Mouse (Mus musculus): ENCODE data around the gene Pkib.
A peak's percentile ranks its signal among the peaks of the same experiment; 100 is the strongest.

Gene Pkib

DNA sequence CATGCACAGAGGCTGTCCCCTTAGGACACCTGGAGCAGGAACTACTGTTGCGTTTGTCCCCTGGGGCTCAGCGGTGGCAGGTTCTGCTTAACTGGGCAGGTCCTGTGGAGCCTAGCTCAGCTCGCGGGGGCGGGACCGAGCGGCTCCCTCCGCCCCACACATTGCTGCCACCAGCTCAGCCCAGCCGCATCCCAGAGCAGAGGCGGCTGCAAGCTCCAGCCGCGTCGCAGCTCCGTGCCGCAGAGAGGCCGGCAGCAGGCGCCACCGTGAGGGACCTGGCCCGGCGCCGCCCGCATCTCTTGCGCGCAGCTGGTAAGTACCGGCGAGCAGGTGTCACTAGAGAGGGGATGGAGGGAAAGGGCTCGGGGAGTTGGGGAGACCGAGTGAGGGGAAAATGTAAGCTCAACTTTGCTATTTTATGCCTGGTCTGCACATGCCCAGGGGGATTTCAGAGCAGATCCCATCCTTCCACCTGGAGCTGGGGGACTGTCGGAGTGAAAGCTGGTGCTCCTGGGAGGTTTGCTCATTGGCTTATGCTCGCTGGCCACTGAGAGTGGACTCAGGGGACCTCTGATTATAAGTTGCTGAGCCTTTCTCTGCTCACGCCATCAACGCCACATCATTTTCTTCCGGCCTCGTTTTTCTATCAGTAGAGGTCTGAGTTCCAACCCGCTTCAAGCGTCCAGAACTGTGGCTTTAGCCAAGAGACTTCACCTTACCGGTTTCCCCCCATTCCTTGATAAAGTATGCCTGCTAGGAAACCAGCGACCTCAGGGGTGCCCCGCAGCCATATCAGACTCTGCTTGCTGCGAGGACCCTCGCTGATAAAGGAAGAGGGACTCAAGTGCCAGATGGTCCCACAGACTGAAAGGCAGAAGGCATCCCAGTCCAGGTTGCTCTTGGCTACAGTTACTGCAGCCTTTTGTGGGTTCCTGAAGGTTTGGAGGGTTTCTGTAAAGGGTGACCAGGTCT lies at the start of gene Pkib:
TSS of gene Pkib (plus strand) at position 86 of the 972 bp plus-strand sequence.
- peak; percentile 46 for DNase-seq (ENCODE audit: low spot score)

DNA sequence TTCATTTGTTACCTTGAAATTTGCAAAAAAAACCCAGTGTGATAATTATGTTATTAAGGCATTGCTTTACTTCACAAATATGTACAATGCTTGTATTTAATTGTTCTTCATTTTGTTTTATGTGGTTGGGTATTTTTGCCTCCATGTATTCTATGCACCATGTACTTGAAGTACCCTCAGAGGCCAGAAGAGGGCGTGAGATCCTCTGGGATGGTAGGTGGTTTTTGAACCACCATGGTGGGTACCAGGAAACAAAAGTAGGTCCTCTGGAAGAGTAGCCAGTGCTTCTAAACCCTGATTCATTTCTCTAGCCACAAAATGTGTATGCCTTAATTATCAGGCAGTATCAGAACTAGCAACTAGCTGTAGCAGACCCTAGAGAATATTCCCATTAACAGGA lies 47.9 kb upstream of the Pkib start:
- no peak for DNase-seq (ENCODE audit: low spot score)

- no peak for DNase-seq (ENCODE audit: low spot score)
These were observed 37.5 kb upstream of the Pkib start for GRCm38 (mm10) chr10:57594266-57594665.

- DNase-seq (ENCODE audit: low spot score), result no peak
These were observed 34.6 kb upstream of the Pkib start for GRCm38 (mm10) chr10:57597172-57597571.

DNA sequence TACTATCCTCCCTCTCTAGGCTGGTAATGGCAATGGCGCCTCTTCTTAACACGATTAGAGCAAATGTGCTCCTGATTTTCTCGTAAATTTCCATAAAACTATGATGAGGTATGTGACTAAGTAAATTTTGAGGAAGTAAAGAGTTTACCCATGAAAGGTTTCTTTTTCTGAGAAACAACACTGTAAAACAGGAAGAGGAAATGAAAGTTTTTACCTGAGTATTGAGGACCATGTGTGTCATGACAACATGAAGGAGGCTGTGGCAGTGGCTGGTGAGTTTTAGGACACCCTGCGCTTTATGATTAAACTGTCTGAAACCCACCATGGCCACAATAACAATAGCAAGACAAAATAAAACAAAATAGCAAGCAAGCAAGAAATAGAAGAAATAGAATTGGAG lies 28.8 kb upstream of the Pkib start:
- no peak for DNase-seq (ENCODE audit: low spot score)

- DNase-seq (ENCODE audit: low spot score), result no peak
These were observed 8.5 kb upstream of the Pkib start for GRCm38 (mm10) chr10:57623311-57623710.

DNA sequence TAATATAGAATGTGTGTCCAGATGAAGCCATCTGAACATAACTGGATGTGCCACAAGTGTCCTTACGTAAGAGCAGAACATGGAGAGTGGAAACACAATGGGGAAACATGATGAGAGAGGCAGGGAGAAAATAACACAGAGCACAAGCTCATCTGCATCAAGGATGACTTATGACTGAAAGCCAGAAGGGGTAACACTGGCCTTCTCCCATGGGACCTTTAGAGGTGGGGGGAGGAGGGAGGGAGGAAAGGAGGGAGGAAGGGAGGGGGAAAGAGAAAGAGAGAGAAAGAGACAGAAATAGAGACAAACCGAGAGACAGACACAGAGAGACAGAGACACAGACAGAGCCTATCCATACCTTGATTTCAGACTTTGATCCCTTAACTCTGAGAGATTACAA lies 4.0 kb upstream of the Pkib start:
- DNase-seq (ENCODE audit: low spot score), result no peak

DNA sequence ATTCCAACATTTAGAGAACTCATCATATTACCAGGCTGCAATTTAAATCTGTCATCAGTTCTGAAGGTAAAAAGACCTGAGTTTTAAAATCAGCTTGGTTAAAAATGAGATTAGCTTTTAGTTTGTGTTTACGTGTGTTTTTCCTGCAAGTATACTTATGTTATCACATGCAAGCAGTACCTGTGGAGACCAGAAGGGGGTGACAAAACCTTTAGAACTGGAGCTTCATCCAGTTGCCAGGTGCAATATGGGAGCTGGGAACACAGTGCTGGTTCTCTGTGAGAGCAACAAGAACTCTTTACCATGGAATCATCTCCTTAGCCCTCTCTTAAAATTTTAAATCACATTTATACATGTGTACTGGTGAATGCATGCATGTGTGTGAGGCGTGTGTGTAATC lies 1.2 kb upstream of the Pkib start:
- no peak for DNase-seq (ENCODE audit: low spot score)

DNA sequence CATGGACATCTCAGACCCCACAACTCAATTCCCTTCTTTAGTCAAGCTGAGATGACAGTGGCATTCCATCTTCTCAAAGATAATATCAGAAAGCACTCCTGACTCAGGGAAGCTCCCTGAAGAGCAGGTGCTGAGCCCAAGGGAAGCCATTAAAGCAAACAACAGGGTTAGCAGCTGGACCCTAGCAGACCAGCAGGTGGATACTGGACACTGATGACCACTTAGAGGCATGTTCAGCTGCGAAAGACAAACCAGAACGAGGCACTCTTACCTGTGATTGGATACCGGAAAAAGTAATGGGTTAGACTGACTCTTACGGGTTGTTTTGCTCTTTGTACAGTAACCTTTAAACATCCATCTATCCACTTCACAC lies 1.1 kb downstream of the Pkib start:
- DNase-seq (ENCODE audit: low spot score), result no peak

DNA sequence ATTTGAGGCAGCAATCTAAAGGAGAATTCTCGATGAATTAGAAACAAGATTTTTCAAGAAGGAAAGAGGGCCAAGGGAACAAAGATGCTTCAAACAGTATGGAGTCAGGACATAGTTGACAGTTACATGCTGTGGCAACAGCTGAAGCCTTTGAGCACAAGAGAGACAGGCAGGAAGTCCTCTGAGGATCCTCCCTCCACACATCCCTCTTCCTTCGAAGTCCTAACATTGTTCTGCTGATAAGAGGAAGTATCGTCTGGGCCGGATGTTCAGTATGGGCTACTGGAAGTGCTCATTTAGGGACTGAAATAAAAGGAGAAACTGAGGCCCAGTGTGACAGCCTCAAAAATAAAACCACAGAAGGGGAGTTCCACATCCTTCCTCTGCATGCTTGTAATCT lies 5.2 kb downstream of the Pkib start:
- DNase-seq (ENCODE audit: low spot score), result no peak

- DNase-seq (ENCODE audit: low spot score), result no peak
These were observed 6.5 kb downstream of the Pkib start for GRCm38 (mm10) chr10:57638250-57638649.

GRCm38 (mm10) chr10:57639540-57639939 lies 7.8 kb downstream of the Pkib start:
- no peak for DNase-seq (ENCODE audit: low spot score)

DNA sequence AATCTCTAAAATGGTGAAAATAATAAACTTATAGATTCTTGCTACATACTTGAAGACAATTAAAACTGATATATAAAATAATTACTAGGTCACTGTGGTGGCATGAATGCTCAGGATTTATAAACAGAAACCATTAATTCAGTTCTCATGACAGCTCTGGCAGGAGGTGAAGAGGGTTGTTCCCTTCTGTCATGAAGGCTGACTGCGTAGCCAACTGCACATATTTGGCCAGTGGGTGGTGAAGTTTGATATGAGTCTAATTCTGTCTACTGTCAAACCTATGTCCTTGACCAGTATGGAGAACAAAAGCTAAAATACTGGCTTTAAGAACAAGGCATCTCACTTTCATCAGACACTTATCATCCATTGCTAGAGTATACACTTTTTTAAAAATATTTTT lies 21.5 kb downstream of the Pkib start:
- DNase-seq (ENCODE audit: low spot score), result no peak

GRCm38 (mm10) chr10:57660505-57660904 lies 28.7 kb downstream of the Pkib start:
- DNase-seq (ENCODE audit: low spot score), result no peak

- no peak for DNase-seq (ENCODE audit: low spot score)
These were observed 32.0 kb downstream of the Pkib start for GRCm38 (mm10) chr10:57663758-57664157.

- no peak for DNase-seq (ENCODE audit: low spot score)
These were observed 32.5 kb downstream of the Pkib start for GRCm38 (mm10) chr10:57664253-57664652.

DNA sequence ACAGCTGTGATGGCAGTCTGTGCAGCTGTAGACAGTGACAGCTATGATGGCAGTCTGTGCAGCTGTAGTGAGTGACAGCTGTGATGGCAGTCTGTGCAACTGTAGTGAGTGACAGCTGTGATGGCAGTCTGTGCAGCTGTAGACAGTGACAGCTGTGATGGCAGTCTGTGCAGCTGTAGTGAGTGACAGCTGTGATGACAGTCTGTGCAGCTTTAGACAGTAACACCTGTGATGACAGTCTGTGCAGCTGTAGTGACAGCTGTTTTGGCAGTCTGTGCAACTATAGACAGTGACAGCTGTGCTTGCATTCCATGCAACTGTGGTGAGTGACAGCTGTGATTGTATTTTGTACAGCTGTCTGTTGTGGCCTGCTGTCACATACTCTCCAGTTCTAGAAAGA lies 44.0 kb downstream of the Pkib start:
- no peak for DNase-seq (ENCODE audit: low spot score)

DNA sequence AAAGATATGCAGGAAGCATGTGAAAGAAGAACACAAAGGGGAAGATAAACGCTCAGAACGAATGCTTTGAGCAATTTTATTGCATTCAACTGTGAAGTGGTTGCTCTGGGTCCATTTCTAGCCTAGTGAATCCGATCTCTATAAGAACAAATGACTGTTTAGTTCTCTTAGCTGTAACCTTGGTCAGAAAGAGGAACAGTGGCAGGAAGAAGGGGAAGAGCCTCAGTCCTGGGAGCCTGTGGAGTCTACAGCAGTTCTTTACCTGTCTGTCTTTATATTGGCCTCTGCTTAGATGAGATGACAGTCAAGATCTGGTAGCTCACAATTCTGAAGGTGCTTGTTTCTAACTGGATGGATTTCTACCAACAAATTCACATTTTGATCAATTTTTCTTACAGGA lies 56.2 kb downstream of the Pkib start:
- DNase-seq (ENCODE audit: low spot score), result no peak

- DNase-seq (ENCODE audit: low spot score), result no peak
These were observed 58.4 kb downstream of the Pkib start for GRCm38 (mm10) chr10:57690161-57690560.

GRCm38 (mm10) chr10:57702246-57702645 lies 70.5 kb downstream of the Pkib start:
- no peak for DNase-seq (ENCODE audit: low spot score)

DNA sequence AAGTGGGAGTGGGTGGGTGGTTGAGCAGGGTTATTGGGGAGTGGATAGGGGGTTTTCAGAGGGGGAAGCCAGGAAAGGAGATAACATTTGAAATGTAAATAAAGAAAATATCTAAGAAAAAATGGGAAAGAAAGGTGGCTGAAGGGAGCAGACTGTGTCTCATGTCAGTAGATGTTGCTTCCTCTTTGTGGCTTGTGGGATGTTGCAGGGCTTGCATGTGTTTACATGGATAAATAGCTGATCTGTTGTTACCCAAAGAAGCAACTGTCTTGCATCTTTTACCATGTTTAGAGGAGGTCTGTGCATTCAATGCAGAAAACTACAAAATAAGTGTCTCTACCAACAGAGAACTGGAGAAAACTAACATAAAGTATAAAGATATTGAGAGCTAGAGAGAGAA lies 89.3 kb downstream of the Pkib start:
- no peak for DNase-seq (ENCODE audit: low spot score)

DNA sequence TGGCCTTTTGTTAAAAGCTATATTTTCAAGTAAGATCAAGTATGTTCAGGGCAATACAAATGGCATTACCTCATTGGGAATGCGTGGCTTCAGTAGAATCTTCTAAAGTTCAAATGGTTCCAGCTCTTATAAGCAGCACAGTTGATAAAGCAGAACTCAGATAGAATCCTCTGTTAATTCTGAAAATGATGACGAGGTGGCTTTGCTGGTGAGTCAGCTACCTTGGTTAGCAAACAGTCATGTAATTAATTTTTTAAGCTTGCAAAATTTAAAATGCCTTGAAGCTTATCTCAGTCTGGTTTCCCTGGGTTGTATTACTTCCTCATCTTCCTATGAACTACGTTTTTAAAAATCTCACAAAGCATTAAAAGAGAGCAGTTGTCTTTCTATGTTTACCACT lies 90.6 kb downstream of the Pkib start:
- no peak for DNase-seq (ENCODE audit: low spot score)

GRCm38 (mm10) chr10:57727666-57728065 lies 95.9 kb downstream of the Pkib start:
- peak; percentile 43 for DNase-seq (ENCODE audit: low spot score)

DNA sequence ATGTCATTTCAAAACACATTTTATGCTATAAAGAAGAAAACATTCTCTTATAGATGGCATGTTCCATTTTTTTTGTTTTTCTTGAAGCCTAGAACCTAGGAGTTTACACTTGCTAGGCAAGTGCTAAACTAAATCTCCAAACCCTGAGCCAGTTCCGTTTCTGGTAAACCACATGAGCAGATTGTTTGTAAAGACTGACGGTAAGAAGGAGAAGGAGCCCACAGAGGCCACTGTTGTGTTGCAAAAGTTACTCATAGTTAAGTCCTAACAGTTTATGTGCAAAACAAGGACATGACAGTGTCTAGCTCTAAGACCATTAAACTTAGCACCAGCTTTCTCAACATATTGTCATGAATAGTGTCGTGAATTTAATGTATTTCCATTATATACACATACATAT lies 99.9 kb downstream of the Pkib start:
- no peak for DNase-seq (ENCODE audit: low spot score)
